Comparison of ENCODE assay signal across 1 mouse cellular context in the genomic region with DNA sequence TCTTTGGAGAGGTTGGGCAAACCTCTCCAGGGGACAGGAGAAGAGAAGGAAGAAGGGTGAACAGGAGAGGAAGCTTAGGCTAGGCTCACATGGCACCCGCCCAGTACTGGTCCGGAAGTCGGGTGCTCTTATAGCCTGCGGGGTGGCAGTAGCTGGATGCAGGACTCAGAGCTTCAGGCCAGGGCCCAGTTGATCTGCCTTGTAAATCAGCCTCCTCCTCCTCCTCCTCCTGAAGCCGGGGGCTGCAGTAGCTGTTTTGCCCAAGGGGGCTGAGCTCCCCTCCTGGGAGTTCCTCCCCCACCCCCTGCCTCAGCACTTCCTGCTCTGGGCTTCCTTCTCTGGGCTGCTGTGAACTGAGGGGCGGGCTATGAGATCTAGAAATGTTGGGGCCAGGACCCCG.
TF ChIP-seq lines count a peak whose summit lies in the region.

A gene (minus strand): TSS at position 102 of the 400 bp plus-strand sequence.

TF ChIP-seq in MEL, 35 proteins besides CTCF, POLR2A, EP300 and RAD21 (continued from another document):
- TF ChIP-seq NELFE (IDR thresholded peaks at IDR 0.05; ENCODE audit: low read depth, low read length) (peak; percentile 62), ZC3H11A (IDR thresholded peaks at IDR 0.05; ENCODE audit: low read depth, low read length) (no peak)
